Mouse (Mus musculus) embryonic fibroblast, embryonic 13.5 days (primary cell): ENCODE results near the gene Exoc6.

Experiments
- CTCF ChIP-seq: IDR thresholded peaks from 2 replicates; pipeline ENCODE4 v1.5.1; 2011; ENCODE audit warnings: mild to moderate bottlenecking, control low read depth, low read length, moderate library complexity, borderline replicate concordance; ENCODE audit not compliant: insufficient read depth
- POLR2A ChIP-seq: IDR thresholded peaks from 2 replicates; pipeline ENCODE4 v1.6.1; 2011; ENCODE audit warnings: low read depth, mild to moderate bottlenecking, control low read depth, low read length, moderate library complexity

DNA sequence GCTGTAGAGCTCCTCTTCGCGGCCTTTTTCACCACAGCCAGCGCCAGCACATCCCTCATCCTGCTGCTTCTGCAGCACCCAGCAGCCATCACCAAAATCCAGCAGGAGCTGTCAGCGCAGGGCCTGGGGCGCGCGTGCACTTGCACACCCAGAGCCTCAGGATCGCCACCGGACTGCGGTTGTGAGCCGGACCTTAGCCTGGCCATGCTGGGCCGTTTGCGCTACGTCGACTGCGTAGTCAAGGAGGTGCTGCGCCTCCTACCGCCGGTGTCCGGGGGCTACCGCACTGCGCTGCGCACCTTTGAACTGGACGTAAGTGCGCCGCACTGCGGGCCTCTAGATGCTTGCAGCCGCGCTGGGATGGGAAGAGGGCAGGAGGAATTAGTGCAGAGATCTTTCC, 140.5 kb downstream of the Exoc6 start:
- peak; percentile 70 for TF ChIP-seq CTCF
- no peak for TF ChIP-seq POLR2A
